Mouse (Mus musculus): ENCODE data around the gene AU021092.
"Not testable (repeated sequence)": the region's sequence is repeated elsewhere in the genome, so short reads cannot be mapped to it uniquely, and the experiment has no call there.

The AU021092 gene

DNA sequence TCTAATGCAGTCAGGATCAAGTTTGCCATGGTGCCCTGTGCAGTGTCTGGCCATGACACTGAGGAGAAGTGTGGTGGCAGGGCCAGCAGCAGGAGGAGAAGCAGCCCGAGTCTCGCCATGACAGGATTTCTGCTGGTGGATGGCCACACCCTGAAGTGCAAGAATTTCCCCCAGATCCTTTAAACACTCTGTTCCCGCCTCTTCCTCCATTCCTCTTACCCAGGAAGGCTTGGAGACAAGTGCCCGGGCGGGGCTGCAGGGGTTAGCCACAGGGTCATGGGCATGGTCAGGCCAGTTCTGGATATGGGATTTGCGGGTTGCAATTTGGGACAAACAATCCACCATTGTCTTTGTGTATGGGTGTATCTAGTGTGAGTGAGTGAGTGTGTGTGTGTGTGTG lies at the start of gene AU021092:
Gene AU021092 (minus strand): TSS at position 160 of the 400 bp plus-strand sequence.
- CTCF ChIA-PET, result interaction anchor here (0.6 kb wide), 1 partner anchor 9 kb away, joined by 3 read pairs; no protein-coding TSS in a partner anchor

DNA sequence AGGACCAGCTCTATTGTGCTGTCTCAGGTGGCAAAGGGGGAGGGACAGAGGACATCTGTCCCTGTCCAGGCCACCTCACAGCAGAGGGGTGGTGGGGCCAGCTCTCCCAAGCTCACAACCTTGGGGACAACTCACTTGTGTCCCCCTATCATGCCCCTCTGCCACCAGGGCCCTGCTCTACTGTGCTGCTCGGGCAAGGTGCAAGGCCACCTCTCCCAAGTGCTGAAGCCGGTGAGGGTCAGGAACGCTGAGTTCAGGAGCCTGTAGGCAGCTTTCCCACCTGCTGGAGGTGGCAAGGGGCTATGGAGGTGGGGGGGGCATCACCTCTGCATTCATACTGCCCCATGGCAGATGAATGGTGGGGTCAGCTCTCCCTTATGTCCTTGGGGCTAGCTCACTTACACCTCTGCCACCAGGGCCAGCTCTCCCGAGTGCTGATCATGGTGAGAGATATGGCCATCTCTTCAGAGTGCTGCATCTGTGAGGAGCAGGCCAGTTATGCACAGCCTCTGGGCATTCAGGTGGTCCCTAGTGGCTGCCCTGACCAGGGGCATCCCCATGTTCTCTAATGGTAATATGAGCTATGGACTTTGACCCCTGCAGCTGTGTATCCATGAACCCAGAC lies 49.4 kb upstream of the AU021092 start:
- CTCF ChIA-PET, result no interaction called here

DNA sequence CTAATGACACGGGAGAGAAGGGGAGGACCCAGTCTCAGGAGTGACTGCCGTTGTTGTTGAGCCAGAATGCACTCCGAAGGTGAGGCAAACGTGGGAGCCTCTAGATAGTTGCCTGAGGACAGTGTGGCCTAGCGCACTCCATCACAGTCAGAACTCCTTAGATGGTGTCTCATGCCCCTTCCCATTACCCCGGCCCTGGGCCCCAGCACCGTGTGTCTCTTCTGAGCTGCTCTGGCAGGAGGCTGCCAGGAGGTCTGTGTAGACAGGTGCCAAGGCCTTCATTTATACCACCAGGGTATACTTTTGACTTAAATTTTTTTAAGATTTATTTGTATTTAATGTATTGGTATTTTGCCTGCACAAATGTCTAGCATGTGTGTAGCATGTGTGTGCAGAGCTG lies 41.8 kb upstream of the AU021092 start:
- CTCF ChIA-PET, result no interaction called here

DNA sequence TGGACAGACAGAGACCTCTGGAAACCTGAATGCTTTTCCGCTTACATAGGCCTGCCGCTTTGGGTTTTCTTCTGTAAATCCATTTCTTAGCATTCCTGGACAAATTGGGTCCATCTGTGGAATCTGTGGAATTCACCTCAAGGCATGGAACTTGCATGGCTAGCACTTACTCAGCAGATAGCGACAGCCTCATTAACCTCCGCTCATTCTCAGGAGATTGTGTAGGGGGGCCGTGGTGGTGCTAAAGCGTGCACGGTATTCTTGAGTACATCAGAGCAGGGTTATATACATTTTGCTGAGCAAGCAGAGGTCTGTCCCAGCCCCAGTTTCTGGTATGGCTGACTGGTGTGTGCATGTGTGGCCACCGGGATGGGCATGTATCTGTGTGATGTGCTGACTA lies 41.1 kb upstream of the AU021092 start:
- CTCF ChIA-PET, result no interaction called here

DNA sequence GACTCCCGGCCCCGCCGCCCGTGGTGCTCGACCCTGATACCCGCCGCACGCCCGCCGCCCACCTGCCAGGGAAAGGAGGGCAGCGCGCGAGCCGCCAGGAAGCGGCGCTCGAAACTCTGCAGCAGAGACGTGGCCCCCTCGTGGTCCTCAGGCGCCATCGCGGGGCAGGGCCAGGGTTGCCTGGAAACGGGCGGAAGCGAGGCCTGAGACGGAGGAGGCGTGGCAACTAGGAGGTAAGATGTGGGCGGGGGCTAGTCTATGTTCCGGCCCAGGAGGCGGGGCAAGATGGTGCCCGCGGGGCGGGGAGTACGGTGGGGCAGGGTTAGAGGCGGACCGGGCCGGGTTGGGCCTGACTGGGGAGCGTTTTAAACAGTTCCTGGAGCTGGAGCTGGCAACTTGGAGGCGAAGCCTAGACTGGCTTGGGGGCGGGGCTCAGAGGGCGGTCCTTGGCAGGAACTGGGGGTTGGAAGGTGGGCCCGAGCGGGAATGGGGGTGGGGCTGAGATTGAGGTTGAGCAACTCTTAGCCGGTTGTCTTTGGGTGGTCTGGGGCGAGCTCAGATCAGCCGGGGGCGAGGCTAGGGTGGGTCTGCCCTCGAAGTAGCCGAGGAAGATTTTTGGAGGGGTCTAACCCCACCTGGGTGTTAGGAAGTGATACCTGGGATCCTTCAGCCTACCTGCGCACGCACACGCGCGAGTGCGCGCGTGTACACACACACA lies 33.8 kb upstream of the AU021092 start, which contains the start of gene Eef2kmt:
Gene Eef2kmt (minus strand): TSS at position 205 of the 718 bp plus-strand sequence.
- CTCF ChIA-PET, result interaction anchor here (0.7 kb wide), 1 partner anchor 59 kb away, joined by 3 read pairs; no protein-coding TSS in a partner anchor

DNA sequence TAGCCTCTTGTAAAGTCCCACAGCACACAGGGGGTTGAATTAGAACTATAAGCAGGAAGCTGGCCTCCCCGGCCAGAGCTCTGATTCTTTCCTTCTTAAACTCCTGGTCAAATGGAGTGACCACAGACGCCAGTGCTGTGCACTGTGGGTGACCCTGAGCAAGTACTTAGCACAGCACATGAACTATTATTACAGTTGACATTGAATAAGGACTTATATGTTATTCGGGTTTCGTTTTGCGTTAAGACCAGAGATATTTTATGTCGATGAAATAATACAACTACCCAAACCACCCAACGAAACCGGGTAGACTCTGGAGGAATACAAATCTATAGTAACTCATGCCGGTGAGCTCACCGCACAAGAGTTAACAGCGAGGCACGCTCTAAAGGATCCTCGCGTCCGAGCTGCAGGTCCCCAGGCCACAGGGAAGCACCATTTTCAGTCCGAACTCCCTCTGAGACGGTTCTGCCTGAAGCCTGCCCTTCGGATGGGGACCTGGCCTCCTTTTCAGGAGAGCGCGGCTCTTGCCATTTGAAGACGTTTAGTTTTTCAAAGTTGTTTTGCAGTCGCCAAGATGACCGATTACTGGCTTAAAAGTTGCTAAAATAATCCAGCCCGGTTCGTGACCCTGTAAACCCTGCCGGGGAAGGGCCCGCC lies 33.1 kb upstream of the AU021092 start:
- CTCF ChIA-PET, result interaction anchor here (1.4 kb wide), 1 partner anchor 13 kb away, joined by 3 read pairs; no protein-coding TSS in a partner anchor

DNA sequence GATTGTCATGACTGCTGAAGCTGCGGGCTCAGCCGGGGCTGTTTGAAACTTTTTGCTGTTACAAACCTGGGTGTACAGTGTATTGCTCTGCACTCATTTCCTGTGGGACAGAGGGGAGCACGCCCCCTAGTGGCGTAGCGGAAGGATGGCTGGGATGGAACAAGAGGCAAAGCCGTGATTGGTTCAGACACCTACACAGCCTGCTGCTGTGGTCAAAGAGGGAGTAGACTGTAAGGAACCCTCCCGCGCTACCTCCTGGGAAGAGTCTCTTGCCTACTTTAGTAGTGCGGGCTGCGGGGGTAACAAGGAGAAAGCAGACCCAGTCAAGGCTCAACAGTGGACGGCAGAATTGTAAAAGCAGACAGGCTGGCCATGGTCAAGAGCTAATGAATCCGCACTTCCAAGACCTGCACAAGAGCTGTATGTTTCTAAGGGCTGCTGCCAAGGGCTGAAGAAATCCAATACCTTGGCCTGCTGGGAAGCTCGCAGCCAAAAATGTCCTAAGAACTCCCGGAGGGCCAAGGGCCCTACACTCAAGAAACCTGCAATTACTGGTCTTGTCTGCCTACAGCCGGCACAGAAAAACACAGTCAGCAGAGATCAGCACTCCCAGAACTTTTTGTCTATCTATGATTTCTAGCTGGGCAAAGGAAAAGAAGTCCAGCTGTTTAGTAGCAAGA lies 32.4 kb upstream of the AU021092 start:
- CTCF ChIA-PET, result interaction anchor here (1.4 kb wide), 1 partner anchor 12 kb away, joined by 3 read pairs; no protein-coding TSS in a partner anchor

DNA sequence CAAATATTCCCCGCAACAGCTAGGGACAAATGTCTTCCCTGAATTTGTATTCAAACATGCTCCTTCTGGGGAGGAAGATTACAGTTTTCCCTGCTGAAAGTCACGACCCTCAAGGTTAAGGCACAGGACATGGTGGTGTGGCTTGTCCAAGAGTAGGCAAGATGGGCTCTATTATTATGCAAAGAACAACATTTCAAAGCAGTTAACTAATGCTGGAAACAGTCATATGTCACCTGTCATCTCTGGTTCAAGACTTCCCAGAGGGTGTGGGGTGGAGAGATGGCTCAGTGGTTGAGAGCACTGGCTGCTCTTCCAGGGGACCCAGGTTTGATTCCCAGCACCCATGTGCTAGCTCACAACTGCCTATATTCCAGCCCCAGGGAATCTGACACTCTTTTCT lies 30.2 kb upstream of the AU021092 start:
- CTCF ChIA-PET, result interaction anchor here (0.7 kb wide), 1 partner anchor 471 kb away, joined by 4 read pairs; no protein-coding TSS in a partner anchor

DNA sequence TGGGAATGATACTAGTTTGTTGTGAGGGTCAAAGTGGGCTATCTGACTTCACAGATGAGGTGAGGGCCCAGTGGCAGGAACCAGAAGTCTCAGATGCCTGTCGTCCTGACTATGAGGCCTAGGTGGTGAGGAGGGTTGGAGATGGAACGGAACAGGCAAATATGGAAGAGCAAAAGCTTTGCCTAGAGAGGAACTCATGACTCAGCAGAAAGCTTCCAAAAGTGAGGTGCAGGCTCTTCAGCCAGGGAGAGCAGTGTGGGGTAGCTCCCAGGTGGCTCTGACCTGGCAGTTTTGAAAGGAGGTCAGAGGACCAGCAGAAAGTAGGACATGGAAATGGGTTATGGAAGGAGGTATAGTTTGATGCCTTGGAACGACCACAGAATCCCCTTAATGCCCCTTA lies 28.8 kb upstream of the AU021092 start:
- CTCF ChIA-PET, result interaction anchor here (1.1 kb wide), 1 partner anchor 13 kb away, joined by 3 read pairs; no protein-coding TSS in a partner anchor

DNA sequence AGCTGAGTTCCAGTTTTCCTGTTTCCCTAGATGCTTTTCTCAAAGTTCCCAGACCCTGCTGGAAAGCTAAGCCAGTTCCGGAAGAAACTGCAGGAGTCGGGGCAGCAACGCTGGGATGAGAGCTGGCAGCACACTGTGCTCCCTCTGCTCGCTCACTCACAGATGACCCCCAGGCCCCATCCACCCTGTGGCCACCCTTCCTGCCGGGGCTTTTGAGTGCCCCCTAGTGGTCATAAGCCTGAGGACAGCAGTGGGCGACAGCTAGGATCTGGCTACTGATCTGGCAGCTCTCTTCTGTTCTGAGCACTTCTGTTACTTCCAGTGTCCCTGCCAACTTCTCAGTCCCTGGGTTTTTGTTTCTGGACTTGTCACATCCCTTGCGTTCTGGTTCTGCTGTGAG lies 22.3 kb upstream of the AU021092 start:
- CTCF ChIA-PET, result interaction anchor here (0.7 kb wide), 1 partner anchor 1316 kb away, joined by 3 read pairs; no protein-coding TSS in a partner anchor

DNA sequence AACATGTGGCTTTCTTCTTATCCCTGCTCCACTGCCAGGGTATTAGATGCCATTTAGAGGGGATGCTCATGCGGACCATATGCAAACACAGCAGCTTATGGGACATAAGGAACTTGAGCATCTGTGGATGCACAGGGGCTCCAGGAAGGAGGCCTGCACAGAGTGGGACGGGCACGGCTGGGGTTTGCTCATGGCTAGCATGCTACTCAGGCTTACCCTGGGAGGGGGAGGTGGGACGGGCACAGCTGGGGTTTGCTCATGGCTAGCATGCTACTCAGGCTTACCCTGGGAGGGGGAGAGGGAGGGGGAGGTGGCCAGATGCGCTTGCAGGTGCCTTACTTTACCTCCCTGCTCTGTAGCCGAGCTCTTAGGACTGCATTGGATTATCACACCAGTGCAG lies 20.8 kb upstream of the AU021092 start:
- CTCF ChIA-PET, result interaction anchor here (0.7 to 0.9 kb wide), 2 partner anchors 11 kb away, joined by 3 to 4 read pairs; no protein-coding TSS in a partner anchor

DNA sequence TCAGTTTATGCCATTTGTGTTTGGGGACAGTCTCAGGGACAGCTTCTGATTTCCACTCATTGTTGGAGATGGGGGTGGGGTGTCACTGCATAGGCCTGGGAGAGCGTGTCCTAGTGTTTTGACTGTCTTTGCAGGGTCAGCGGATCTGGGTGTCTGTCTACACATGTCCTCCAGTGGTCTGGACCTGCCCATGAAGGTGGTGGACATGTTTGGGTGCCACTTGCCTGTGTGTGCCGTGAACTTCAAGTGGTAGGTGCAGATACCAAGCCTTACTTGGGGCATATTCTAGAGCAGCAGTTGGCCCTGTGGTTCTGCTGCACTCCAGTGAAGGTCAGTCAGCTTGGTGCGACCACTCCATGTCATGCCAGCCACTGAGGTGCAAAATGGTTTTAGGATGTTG lies 20.3 kb upstream of the AU021092 start:
- CTCF ChIA-PET, result interaction anchor here (0.9 kb wide), 1 partner anchor 12 kb away, joined by 3 read pairs; no protein-coding TSS in a partner anchor

DNA sequence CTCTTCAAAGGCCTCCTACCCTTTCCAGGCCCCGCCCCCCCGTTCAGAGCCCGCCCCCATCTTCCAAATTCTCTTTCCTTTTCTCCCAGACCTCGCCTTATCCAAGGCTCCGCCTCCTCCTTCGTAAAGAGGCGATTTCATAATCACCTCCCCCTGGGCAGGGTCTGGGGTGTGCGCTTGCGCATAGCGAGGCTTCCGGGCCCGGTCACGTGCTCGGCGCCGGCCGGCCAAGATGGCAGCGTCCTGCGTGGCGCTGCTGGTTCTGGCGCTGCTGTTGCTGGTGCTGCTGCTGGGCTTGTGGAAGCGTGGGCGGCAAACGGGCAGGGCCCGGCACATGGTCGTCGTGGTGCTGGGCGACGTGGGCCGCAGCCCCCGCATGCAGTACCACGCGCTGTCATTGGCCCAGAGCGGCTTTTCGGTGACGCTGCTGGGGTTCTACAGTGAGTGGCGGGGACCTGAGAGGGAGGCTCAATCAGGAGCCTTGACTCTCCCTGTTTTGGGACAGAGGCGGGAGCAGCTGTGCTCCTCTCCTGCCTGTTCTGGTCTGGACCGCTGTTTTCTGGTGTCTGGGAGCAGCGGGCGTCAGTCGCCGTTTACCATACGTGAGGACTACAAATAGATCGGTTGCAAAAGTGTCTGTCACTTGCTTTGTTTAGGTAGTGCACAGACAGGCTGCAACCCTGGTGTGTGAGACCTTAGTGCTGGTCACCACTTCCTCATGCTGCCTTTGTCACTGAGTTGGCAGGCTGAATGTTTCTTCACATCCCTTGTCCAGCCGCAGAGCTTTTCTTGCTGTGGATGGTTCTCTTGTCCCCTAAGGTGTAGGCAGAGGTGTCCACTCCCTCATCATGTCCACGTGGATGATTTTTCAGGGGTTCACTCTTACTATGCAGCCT lies 11.6 kb upstream of the AU021092 start, which contains the start of gene Alg1:
Gene Alg1 (plus strand): TSS at position 204 of the 896 bp plus-strand sequence.
- CTCF ChIA-PET, result no interaction called here

DNA sequence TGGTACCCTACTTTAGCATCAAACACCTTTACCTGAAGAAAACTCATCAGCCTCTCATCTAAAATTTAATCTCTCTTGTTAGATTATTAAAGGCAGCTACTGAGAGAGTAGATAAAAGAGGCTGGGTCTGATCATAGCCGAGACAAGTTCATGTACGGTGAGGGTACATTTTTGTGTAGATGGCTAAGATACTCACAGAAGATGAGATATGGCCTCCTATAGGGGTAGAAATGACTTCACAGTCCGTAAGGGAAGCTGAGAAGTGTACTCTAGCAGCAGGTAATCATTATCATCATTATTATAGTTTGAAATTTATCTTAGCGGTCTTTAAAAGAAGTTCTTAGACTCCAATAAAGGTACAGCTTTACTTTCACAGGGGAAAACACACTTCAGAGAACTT lies 10.9 kb upstream of the AU021092 start:
- CTCF ChIA-PET, result no interaction called here

DNA sequence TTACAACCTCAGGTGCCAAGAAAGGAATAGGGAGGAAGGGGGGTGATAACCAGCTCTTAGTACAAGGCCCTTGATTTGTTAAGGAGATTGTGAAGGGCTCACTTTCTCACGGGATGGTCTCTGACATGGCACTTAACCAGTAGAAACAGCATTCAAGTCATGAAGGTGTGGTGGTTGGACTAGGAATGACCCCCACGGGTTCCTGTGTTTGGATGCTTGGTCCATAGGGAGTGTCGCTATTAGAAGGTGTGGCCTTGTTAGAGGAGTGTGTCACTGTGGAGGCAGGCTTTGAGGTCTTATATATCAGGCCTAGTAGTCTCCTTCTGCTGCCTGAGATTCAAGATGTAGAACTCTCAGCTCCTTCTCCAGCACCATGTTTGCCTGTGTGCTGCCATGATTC lies 6.0 kb upstream of the AU021092 start:
- CTCF ChIA-PET, result not testable (repeated sequence)

DNA sequence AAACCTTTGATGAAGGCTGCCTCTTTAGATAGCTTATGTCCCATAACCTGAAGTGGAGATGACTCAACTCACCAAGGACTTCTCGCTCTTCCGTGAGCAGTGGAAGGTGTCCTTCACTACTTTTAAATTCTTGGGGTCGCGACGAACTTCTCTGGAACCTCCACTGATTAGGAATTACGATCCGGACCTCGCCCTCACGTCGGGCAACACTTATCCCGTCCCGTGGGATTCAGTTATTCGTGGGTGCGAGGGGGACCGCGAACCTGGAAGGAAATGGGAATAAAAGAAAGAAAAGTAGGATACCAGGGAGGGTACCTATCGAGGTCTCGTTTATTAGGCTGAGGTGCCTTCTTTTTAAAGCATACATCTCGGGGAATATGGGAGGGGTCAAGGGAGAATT lies 5.4 kb upstream of the AU021092 start:
- CTCF ChIA-PET, result not testable (repeated sequence)

DNA sequence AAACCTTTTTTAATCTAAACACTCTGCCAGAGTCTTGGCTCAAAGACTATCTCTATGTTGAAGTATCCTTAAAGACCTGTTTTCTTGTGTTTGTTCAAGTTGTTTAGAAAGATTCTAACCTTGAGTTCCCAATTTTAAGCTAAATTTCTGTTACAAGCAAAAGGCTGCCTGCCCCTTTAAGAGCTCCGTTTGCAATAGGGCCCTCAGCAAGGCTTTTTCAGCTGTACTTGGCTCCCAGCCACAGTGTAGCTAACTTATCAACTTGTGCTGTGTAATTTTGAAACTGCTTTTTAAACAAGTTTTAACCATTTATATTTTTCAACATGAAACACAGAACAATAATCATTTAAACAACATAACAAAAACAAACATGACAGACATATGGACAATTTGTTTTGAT lies 4.4 kb upstream of the AU021092 start:
- CTCF ChIA-PET, result not testable (repeated sequence)

DNA sequence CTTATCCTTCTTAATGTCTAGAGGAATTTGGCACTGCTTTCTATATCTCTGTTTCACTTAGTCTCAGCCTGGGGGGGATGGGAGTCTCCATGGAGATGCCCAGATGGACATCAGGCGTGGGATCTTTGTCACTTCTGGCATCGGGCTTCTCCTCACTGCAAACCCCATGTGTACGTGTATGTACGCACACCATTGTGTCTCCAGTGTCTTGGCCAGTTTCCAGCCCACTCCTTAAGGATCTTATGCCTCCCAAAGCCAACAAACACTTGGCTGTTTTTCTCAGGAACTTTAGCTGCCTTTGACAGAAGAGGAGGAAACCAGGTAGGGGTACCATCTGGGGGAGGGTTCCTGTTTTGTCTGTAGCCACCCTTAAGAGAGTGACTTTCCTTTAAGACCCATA lies 696 bp downstream of the AU021092 start:
- CTCF ChIA-PET, result no interaction called here

DNA sequence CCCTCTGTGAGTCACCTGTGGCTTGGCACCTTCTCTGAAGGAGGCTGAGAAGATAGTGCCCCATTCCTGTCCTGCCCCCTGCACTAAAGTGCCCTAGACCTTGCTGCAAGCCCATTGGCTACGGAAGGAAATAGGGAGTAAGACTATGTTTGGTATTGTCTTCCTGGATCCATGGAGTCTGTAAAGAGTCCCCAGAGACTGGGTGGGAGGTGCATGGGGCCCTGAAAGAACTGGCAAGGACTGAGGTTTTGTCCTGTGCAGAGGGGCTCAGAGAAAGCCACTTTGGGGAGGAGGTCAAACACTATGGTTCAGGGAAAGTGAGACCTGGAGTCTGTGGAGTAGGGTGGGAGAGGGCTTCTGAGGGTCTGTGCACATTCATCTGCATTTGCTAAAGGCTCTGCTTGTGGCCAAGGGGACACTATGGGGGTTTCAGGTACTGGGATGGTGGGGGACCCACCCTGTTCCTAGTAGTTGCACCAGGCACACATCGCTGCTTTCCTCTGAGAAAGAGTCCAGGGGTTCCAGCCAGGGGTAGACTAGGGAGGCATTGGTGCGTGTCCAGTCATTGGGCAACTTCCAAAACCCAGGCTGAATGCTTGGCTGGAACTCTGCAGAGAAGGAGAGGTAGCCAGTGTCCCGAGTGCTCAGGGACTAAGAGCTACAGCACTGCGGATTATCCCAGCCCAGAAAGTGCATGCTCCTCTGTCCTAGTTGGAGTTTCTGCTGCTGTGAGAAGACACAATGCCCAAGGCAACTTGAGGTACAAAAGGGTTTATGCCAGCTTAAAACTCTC lies 4.6 kb downstream of the AU021092 start:
- CTCF ChIA-PET, result no interaction called here

DNA sequence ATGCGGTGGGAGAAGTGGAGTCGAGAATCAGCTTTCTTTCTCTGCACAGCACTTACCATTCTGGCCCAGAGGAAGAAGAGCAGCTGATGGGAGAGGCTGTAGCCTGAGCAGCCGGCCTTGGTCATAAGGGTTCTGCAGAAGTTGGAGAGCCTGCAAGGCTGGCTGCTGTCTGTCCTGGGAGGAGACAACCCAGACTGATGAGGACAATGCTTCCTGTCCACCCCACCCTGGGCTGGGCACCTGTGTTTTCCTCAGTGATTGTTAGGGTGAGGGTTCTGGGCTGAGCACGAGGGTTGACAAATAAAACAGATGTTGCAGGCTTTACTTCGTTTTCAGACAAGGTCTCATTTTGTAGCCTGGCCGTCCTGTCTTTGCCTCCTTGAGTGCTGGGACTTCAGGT lies 5.4 kb downstream of the AU021092 start:
- CTCF ChIA-PET, result no interaction called here
